Mouse (Mus musculus) kidney, postnatal 4 days (tissue): ENCODE results near the gene Ackr1.

ENCODE experiments used
- DNase-seq, 2 experiments: peaks; one replicate each; pipeline ENCODE4 v3.0.0; 2021; ENCODE audit warnings: mixed read lengths in 2 of 2

Ackr1 gene

GRCm38 (mm10) chr1:173333312-173334253, at the start of gene Ackr1:
Ackr1 (minus strand) TSS chr1:173333750.
- no peak for DNase-seq

GRCm38 (mm10) chr1:173381436-173381835, 47.9 kb upstream of the Ackr1 start:
- no peak for DNase-seq

- peak; percentile 70 to 72 for DNase-seq
Observed at GRCm38 (mm10) chr1:173377380-173378112, 44.0 kb upstream of the Ackr1 start.

GRCm38 (mm10) chr1:173374020-173374419, 40.5 kb upstream of the Ackr1 start:
- DNase-seq, result no peak

GRCm38 (mm10) chr1:173371586-173371985, 38.0 kb upstream of the Ackr1 start:
- DNase-seq, result no peak

- no peak for DNase-seq
Observed at GRCm38 (mm10) chr1:173370456-173370855, 36.9 kb upstream of the Ackr1 start.

- DNase-seq, result no peak
Observed at GRCm38 (mm10) chr1:173369611-173370010, 36.1 kb upstream of the Ackr1 start.

- peak; percentile 10 to 18 for DNase-seq
Observed at GRCm38 (mm10) chr1:173367356-173368046, 34.0 kb upstream of the Ackr1 start, which contains the start of gene Cadm3. Cadm3 (minus strand) TSS chr1:173367695.

GRCm38 (mm10) chr1:173366701-173367355, 33.3 kb upstream of the Ackr1 start:
- DNase-seq, result peak in 1 of 2 experiments; percentile 4

- DNase-seq, result peak in 1 of 2 experiments; percentile 3
Observed at GRCm38 (mm10) chr1:173365970-173366409, 32.4 kb upstream of the Ackr1 start.

GRCm38 (mm10) chr1:173364125-173364800, 30.7 kb upstream of the Ackr1 start:
- DNase-seq, result no peak

GRCm38 (mm10) chr1:173363436-173363835, 29.9 kb upstream of the Ackr1 start:
- DNase-seq, result no peak

- peak; percentile 81 to 86 for DNase-seq
Observed at GRCm38 (mm10) chr1:173361651-173362050, 28.1 kb upstream of the Ackr1 start.

GRCm38 (mm10) chr1:173359590-173360290, 26.2 kb upstream of the Ackr1 start:
- no peak for DNase-seq

GRCm38 (mm10) chr1:173357799-173358198, 24.2 kb upstream of the Ackr1 start:
- no peak for DNase-seq

GRCm38 (mm10) chr1:173356699-173357098, 23.1 kb upstream of the Ackr1 start:
- no peak for DNase-seq

GRCm38 (mm10) chr1:173355107-173355846, 21.7 kb upstream of the Ackr1 start:
- DNase-seq, result no peak

- DNase-seq, result no peak
Observed at GRCm38 (mm10) chr1:173350372-173350957, 16.9 kb upstream of the Ackr1 start, which contains the start of gene Aim2. Aim2 (plus strand) TSS chr1:173350879.

GRCm38 (mm10) chr1:173349946-173350345, 16.4 kb upstream of the Ackr1 start:
- peak; percentile 54 to 56 for DNase-seq

- no peak for DNase-seq
Observed at GRCm38 (mm10) chr1:173349192-173349591, 15.6 kb upstream of the Ackr1 start.
